Mouse (Mus musculus) ES-Bruce4 (cell line): ENCODE results near the gene St3gal2.

ENCODE experiments used
- CTCF ChIP-seq: IDR thresholded peaks from one replicate; pipeline ENCODE4 v1.8.1; 2011; ENCODE audit warnings: low read depth, low read length
- POLR2A ChIP-seq: IDR thresholded peaks from one replicate; pipeline ENCODE4 v1.8.1; 2011; ENCODE audit warnings: low read length; ENCODE audit not compliant: insufficient read depth

GRCm38 (mm10) chr8:110996641-110997430 lies 77.1 kb downstream of the St3gal2 start:
- TF ChIP-seq POLR2A (no peak), CTCF (no peak)
